Mouse (Mus musculus): ENCODE data around the gene Erbb4.

Gene Erbb4

GRCm38 (mm10) chr1:68089623-68090022 is 1018.2 kb downstream of the Erbb4 start:
- no peak for DNase-seq (ENCODE audit: low spot score)

- DNase-seq (ENCODE audit: low spot score) = no peak
Measured at GRCm38 (mm10) chr1:68056494-68056893, 1051.4 kb downstream of the Erbb4 start.

- DNase-seq (ENCODE audit: low spot score) = no peak
Measured at GRCm38 (mm10) chr1:68054715-68055114, 1053.1 kb downstream of the Erbb4 start.

GRCm38 (mm10) chr1:68049856-68050255 is 1058.0 kb downstream of the Erbb4 start:
- no peak for DNase-seq (ENCODE audit: low spot score)

GRCm38 (mm10) chr1:68047139-68047538 is 1060.7 kb downstream of the Erbb4 start:
- DNase-seq (ENCODE audit: low spot score) = no peak

GRCm38 (mm10) chr1:68046551-68046970 is 1061.3 kb downstream of the Erbb4 start:
- DNase-seq (ENCODE audit: low spot score) = peak; percentile 34

GRCm38 (mm10) chr1:68024086-68024940 is 1083.5 kb downstream of the Erbb4 start:
- no peak for DNase-seq (ENCODE audit: low spot score)

GRCm38 (mm10) chr1:68020020-68020419 is 1087.8 kb downstream of the Erbb4 start:
- DNase-seq (ENCODE audit: low spot score) = no peak

- no peak for DNase-seq (ENCODE audit: low spot score)
Measured at GRCm38 (mm10) chr1:68019618-68020017, 1088.2 kb downstream of the Erbb4 start.

Data from left cerebral cortex, adult 11 months (tissue).